Mouse (Mus musculus): ENCODE measurements around the gene Msantd1.

The Msantd1 gene

DNA sequence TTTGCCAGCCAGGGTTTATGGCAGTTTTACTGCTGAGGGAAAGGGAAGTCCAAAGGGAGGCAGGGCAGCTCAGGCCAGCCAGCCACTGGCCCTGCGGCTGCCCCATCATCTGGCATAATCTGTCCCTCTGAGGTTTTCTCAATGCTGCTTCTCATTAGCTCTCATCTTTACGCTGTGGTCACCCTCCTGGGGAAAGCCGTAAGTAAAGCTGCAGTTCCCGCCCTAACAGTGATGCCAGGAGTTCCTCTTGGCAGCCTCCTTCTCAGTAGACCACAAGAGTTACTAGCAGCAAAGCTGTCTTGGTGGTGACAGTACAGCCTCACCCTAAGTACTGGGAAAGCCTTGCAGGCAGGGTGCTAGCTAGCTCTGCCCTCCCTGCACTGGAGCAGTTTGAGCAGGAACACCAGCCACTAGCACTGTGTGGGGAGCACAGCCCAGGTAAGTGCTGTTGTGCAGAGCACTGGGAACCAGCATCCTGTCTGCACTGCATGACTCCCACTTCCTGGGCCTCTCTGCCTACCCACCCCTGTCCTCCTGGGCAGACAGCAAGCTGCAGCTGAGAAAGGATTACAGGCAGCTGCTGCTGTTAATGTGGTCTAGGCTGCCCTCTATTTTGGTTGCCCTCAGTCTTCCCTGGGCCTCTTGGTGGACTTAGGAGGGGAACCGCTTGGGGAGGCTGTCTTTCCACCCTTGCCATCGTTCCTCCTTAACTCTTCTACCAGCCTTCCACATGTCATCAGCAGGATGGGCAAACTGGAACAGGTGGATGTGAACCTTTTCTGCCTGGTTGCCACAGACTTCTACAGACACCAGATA is at the start of gene Msantd1:
Gene Msantd1, plus strand, starts transcription at position 103 of the 816 bp plus-strand sequence.
- DNase-seq (ENCODE audit: low read depth), result no peak

DNA sequence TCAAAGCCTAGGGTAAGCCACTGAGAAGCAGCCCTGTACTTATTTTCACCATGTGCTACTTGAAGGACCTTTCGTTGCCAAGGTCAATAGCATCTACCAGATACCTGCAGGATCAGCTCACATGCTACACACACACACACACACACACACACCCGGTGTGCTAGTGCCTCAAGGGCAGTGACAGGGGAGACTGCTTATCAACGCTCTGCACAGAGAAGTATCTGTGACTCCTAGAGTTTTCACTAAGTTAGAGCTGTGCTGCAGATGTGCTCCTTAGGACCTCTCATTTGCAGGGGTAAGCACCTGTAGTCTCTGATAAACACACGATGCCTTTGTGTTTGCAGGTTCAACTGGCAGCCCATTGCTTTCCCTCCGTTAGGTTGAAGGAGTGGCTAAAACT is 42.4 kb upstream of the Msantd1 start:
- peak; percentile 34 for DNase-seq (ENCODE audit: low read depth)

DNA sequence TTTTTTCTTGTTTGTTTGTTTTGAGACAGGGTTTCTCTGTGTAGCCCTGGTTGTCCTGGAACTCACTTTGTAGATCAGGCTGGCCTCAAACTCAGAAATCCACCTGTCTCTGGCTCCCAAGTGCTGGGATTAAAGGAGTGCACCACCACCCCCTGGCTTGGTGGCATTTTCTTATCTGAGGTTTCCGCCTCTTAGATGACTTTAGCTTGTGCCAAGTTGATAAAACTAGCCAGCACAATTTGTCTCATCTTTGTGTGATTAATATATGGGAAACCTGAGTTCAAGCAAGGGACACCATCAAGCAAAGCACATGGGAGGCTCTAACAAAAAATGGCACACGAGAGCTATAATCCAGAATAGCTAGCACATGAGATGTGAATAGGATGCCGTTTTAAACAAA is 27.5 kb upstream of the Msantd1 start:
- DNase-seq (ENCODE audit: low read depth), result peak; percentile 48

DNA sequence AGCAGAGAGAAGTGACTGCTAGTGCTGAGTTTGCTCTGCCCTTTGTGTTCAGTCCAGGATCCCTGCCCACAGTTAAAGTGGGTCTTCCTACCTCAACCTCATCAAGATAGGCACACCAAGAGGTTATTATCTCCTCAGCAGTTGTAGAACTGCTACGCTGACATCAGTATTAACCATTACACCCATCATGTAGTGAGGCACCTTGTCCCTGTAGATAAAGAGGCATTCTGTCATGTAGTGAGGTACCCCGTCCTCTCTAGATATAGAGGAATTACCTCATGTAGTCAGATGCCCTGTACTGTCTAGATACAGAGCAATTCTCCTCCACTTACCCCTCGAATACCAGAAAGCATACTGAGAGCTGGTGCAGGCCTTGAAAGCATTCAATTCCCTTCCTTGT is 26.8 kb upstream of the Msantd1 start:
- peak; percentile 73 for DNase-seq (ENCODE audit: low read depth)

DNA sequence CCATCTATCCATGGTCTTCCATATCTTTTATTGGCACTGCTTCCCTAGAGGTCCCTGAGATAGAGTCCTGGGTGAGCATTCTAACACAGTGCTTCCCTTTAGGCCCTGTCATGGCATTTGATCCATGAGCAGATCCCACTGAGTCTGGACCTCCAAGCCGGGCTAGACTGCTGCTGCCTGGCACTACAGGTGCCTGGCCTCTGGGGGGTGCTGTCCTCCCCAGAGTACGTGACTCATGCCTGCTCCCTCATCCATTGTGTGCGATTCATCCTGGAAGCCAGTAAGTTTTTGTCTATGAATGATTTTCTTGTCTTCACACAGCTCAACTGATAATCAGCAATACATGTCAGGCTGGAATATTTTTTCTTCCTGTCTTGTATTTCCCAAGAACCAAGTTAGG is 22.6 kb upstream of the Msantd1 start:
- no peak for DNase-seq (ENCODE audit: low read depth)

DNA sequence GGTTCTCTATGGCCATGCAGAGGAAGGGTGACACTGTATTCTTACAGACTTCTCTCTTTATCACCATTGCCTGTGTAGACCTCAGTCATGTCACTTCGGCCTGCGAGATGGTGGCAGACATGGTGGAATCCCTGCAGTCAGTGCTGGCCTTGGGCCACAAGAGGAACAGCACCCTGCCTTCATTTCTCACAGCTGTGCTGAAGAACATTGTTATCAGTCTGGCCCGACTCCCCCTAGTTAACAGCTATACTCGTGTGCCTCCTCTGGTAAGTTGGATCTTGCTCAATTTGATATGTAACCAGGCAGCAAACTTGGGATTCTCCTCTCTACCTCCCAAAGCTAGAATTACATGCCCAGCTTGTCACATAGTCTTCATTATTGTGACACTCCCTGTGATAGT is 18.6 kb upstream of the Msantd1 start:
- DNase-seq (ENCODE audit: low read depth), result no peak

DNA sequence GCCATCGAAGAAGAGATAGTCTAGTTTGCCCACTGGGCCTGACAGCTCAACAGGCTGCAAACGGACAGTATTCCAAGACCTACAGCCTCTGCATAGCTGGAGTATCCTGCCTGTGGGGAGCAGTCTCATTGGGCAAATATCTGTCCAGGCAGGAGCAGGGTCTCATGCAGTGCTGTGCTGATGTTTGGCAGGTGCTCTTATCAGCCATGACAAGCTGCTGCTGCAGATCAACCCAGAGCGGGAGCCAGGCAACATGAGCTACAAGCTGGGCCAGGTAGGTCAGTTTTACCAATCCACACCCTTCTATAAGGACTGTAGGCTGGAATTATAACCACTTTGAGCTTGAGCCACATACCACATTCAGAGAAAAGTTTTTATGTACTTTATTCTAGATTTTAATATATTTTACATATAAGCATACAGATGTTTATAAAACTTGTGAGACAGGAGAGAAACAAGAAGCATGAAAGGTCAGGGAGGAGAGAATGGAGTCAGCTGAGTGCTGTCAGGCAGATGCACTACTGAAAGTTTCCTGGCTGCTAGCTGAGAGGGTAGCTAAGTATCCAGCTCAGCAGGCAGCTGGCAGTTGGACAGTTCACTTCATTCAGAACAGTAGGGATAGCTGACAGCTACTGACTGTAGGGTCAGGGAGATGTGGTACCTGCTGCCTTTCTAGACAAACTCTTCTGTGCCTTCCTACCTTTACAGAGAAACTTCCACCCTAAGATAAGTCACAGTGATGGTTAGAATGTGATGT is 10.9 kb upstream of the Msantd1 start:
- DNase-seq (ENCODE audit: low read depth), result peak; percentile 51

DNA sequence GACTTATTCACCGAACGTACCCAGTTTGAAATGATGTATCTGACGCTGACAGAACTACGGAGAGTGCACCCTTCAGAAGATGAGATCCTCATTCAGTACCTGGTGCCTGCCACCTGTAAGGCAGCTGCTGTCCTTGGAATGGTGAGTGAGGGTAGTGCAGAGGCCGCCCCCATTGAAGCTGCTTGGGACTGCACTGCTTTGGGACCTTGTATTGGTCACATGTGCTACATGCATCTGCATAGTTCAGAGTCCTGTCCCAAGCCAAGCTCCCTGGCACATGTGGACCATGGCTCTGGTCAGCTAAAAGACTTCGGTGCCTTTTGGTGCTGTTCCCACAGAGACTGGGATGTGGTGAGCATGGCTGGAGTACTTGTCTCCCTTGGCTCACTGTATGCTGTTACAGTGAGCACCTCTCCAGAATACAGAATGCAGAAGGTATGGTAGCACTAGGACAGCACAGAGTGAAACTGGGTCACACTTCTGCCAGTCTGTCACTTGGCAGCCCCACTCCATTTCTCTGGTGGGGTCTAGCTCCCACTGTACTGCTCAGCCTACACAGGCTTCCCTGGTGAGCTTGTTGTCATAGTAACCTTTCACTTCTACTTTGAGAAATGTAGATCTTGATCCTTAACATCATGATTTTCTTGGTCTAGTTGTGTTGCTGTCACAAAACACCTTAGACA is 7.9 kb upstream of the Msantd1 start:
- DNase-seq (ENCODE audit: low read depth), result no peak

DNA sequence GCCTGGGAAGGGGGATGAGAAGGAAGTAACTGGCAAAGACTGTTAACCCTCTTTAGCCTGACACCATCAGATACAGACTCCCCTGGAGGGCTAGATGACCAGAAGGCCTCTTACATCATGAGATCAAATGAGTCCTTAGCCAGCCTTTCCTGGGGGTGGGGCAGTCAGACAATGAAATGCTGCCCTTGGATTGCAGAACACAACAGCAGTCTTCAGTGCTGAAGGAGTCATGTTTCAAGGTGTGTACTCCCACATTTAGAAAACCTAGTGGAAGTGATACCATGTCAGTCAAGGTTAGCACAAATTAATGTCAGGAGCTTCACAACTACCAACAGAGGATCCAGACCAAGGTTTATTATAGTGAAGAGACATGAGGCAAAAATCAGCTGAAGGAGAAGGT is 5.4 kb upstream of the Msantd1 start:
- DNase-seq (ENCODE audit: low read depth), result no peak

DNA sequence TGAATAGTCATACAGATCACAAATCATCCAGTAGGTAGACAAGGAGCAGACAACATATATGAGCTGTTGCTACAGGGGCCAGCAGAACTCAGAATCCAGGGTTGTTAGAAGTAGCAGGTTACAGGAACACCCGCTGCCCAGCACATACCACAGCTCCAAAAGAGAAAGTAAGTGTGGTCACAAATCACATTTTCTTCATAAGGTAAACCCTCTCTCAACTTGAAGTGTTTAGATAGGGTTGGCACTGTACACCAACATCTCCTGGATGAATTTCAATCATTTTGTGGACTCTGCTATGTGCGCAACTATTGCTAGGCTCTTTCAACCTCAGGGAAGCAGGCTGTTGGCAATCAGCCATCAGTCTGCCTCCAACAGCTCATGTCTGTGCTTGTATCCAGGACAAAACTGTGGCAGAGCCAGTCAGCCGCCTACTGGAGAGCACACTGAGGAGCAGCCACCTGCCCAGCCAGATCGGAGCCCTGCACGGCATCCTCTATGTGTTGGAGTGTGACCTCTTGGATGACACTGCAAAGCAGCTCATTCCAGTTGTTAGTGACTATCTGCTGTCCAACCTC is 4.9 kb upstream of the Msantd1 start:
- DNase-seq (ENCODE audit: low read depth), result no peak

DNA sequence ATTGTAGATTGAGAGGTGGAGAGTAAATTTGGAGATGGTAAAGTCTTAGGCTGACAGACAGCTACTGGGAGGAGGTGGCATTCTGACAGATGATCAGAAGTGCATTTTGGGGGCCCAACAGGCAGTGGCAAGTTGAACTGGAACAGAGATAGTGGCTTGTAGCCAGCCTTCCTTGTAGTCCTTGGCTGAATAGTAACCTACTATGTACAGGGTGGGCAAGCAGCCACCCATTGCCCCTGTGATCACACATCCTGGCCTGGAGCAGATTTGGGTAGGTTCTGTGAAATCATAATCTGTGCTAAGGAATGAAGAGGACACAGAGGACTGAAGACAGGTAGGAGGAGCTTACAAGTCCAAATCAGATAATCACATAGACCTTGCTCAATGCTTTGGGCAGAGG is 3.4 kb upstream of the Msantd1 start:
- no peak for DNase-seq (ENCODE audit: low read depth)

DNA sequence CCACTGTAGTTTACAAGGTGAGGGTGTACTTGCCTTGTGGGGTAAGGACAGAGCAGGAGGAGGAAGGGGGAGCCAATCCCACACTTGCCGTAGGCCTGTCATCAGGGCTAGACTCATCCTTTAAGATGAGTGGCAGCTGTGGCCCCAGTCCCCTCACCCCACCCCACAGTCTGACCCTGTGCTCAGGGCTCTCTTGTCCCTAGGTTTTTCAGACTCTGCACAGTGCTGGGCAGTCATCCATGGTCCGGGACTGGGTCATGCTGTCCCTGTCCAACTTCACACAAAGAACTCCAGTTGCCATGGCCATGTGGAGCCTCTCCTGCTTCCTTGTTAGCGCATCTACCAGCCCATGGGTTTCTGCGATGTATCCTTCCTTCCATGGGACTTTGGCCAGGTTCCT is 582 bp upstream of the Msantd1 start:
- no peak for DNase-seq (ENCODE audit: low read depth)

DNA sequence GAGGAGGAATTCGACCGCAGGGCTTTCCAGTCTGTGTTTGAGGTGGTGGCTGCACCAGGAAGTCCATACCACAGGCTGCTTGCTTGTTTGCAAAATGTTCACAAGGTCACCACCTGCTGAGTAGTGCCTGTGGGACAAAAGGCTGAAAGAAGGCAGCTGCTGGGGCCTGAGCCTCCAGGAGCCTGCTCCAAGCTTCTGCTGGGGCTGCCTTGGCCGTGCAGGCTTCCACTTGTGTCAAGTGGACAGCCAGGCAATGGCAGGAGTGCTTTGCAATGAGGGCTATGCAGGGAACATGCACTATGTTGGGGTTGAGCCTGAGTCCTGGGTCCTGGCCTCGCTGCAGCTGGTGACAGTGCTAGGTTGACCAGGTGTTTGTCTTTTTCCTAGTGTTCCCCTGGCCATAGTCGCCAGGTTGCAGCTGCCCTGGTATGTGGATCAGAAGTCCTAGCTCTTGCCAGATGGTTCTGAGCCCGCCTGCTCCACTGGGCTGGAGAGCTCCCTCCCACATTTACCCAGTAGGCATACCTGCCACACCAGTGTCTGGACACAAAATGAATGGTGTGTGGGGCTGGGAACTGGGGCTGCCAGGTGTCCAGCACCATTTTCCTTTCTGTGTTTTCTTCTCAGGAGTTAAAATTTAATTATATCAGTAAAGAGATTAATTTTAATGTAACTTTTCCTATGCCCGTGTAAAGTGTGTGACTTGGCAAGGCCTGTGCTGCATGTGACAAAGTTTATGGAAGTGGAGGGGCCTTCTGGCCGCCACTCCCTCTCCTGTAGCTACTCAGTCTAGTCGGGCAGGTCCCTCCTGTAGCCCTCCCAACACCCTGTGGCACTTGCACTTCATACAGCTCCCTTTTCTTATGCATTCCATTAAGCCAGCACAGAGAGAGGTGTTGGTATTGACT is 1.2 kb downstream of the Msantd1 start:
- no peak for DNase-seq (ENCODE audit: low read depth)

DNA sequence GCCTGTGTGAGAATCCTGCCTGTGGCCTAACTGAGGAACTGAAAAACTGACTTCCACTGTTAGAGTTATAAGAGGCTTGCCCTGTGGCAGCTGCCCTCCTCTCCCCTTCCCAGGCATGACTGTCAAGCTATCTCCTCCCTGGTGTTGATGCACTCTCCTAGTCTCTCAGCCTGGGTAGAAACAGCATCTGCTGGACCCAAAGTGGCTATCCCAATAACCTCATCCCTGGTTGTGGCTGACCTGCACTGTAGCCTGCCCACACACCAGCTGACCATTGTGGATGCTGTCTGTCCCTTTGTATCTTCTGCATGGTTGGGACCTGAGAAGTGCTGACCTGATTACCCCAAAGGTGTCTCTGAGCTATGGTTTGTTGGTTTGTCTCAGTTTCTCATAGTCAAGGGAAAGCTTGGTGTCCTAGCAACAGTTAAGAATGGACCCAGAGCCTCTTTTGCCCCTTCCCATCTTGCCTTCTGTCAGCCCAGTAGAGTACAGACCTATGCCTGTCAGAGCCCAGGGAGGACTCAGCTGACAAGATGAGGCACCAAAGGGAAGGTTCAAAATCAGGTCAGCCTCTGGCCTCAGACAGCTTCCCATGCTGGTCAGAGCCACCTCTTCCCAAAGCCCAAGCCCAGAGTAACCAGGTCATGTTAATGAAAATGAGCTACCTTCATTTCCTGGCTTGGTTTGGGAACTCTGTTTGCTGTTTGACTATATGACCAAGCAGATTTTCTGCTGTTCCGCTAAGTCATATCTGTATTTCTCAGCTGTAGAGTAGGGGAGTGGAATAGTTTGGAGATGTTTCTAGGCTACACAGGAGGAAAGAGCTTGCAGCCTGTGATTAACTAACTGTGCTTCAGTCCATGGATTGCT is 2.1 kb downstream of the Msantd1 start:
- no peak for DNase-seq (ENCODE audit: low read depth)

DNA sequence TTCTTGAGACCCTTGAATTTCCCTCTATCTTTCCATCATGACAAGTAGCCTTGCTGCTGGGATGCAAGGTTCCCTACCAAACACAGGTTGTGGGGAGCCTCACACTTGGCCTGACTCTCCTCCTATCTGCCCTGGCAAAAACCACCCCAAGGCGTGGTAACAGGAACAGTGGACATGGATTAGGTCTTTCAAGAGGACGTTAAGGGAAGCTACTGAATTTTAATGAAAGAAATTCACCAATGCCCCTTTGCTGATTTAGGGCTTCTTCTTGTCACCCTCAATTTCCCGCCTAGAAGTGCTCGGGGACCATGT is 2.6 kb downstream of the Msantd1 start:
- DNase-seq (ENCODE audit: low read depth), result no peak

DNA sequence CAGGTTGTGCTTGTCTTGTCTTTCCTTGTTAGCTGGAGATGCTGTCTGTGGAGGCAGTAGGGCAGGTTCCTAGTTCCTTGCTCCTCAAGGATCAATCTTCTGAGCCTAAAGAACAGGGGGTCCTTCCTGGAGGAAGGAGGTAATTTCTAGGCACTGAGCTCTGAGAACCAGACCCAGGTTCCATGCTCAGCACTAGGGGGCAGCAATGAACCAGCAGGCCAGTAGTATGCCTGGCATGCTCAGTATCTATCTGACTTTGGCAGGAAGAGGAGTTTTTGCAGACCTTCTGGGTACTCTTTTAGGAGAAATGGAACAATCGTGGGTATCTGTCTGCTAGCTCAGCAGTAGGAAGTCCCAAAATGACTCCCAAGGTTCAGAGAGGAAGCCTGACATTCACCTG is 8.0 kb downstream of the Msantd1 start:
- DNase-seq (ENCODE audit: low read depth), result peak; percentile 59

DNA sequence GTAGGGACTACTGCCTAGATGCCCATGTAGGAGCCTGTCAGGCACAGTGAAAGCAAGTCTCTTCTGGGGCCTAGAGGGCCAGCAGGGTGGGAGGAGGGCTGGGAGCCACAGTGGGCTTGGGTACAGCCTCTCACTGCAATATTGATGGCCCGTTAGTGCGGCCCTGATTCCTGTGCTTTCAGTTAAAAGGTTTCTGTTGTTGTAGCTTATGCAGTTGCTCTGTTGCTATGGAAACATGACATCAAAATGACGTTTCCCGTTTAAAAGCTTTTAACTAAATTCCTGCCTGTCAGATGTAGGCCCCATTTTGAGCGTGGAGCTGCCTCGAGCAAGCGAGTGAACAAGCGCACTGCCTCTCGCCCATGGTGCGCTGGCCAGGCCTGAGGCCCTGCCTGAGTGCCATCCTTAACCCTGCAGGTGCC is 9.4 kb downstream of the Msantd1 start:
- no peak for DNase-seq (ENCODE audit: low read depth)

DNA sequence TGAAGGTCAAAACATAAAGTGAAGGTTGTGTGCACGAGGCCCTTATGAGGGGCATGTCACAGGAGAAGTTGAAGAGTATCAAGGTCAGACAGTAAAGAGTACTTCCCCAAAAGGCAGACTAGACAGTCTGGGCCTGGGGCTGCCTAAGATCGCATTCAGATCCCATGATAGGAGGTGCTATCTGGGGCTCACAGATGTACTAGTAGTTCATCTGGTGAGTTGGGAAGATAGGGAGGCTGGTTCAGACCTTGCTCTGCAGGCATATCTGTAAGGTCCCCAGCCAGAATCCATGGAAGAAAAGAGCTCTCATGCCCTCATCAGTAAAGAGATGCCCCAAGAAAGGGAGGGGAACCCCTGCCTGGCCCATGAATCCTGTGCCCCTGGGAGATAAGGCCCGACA is 11.0 kb downstream of the Msantd1 start:
- no peak for DNase-seq (ENCODE audit: low read depth)

DNA sequence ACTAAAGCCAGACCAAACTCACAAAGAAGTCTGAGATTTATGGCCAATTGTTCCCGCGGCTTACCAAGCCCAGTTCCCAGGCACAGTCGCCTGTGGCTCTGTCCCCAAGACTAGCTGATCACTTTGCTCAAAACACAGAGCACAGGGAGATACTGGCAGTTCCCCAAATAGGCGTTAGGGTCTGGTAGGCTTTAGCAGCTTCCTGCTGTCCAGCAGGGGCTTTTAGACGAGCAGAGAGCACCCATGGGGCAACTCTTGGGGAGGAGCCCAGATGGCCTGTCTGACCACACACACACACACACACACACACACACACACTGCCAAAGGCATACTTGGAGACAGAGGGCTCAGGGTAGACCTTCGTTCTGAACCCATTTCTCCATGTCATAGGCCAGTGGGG is 14.7 kb downstream of the Msantd1 start:
- DNase-seq (ENCODE audit: low read depth), result no peak

DNA sequence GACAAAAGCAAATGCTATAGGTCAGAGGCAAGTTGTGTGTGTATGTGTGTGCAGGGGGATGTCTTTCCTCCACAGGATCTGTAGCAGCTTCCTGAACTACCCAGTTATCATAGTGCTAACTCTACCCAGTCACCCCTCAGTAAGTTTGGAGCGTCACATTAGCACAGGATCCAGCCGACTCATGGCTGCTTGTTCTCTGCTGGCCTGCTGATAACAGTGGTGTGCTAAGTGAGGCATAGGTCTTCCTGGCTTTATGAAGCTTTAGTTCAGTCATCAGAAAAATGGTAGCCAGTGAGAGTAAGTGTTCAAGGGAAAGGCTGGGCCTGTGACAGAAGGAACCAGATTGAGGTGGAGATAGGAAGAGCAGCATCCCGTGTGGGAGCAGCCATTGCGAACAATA is 16.1 kb downstream of the Msantd1 start:
- no peak for DNase-seq (ENCODE audit: low read depth)

DNA sequence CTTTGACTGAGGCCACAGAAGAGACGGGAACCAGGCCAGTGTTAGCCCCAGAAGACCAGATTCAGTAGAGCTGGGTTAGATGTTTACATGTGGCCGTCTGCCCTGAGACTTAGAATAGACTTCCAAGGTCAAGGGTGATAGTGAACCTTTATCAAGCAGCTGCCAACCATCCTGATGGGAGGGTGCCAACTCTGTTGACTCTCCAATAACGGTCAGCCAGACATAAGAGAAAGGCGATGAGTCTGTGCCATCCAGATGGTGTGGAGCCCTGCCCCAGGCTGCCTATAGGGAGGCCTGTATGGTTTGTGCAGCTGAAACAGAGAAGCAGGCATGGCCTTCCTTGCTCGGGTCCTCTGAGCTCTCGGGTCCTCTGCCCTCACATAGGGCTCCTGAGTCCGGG is 16.7 kb downstream of the Msantd1 start:
- DNase-seq (ENCODE audit: low read depth), result no peak

All from c-Kit-positive CD71-positive TER-119-negative erythroid progenitor cells, embryonic 14.5 days (primary cell).